7 mouse cellular contexts compared by ENCODE assay signal in genomic region chr6:131433153-131434048, GRCm38 (mm10). TPM values are rescaled to one million over a fixed set of nuclear protein-coding genes. Genes with fewer than 3 reads are reported as not detected.
DNase-seq lines count a peak whose midpoint lies in the region; ATAC-seq lines count a peak whose summit lies in the region.

No protein-coding gene starts in this region.

- H3K9ac ChIP-seq in embryonic facial prominence, embryonic 12.5 days, result peak overlapping the region; percentile 49
- H3K9ac ChIP-seq in hindbrain, embryonic 12.5 days, result peak overlapping the region; percentile 60
- H3K9ac ChIP-seq in liver, embryonic 12.5 days, result peak overlapping the region; percentile 18; the same call in 1 of the 2 replicates

- 7% methylated on average over 39 of the region's 39 CpGs for WGBS in embryonic facial prominence, embryonic 12.5 days
- WGBS in hindbrain, embryonic 12.5 days, result 9% methylated on average over 39 of the region's 39 CpGs
- 8% methylated on average over 39 of the region's 39 CpGs for WGBS in liver, embryonic 12.5 days (ENCODE audit: insufficient replicate concordance)

- peaks cover 15% of the 10 kb centered on the region; the same call in 1 of the 2 replicates for H3K27me3 ChIP-seq in embryonic facial prominence, embryonic 12.5 days
- H3K27me3 ChIP-seq in hindbrain, embryonic 12.5 days, result no peaks in the 10 kb centered on the region; the same call in 1 of the 2 replicates
- peaks cover 28% of the 10 kb centered on the region for H3K27me3 ChIP-seq in liver, embryonic 12.5 days (replicated peaks)

- peak overlapping the region; percentile 71 for H3K4me2 ChIP-seq in embryonic facial prominence, embryonic 12.5 days (replicated peaks)
- H3K4me2 ChIP-seq in hindbrain, embryonic 12.5 days (replicated peaks), result peak overlapping the region; percentile 76
- peak overlapping the region; percentile 60 for H3K4me2 ChIP-seq in liver, embryonic 12.5 days

- no peak for ATAC-seq in embryonic facial prominence, embryonic 12.5 days (ENCODE audit: insufficient number of reproducible peaks, insufficient read depth, low FRiP score, low TSS enrichment)
- peak; percentile 83 for ATAC-seq in hindbrain, embryonic 12.5 days (ENCODE audit: low FRiP score)
- no peak for ATAC-seq in liver, embryonic 12.5 days

- no peaks in the 10 kb centered on the region for H3K4me1 ChIP-seq in embryonic facial prominence, embryonic 12.5 days
- no peaks in the 10 kb centered on the region for H3K4me1 ChIP-seq in hindbrain, embryonic 12.5 days
- no peaks in the 10 kb centered on the region for H3K4me1 ChIP-seq in liver, embryonic 12.5 days

- peak overlapping the region; percentile 42 for H3K4me3 ChIP-seq in embryonic facial prominence, embryonic 12.5 days
- peak overlapping the region; percentile 42 for H3K4me3 ChIP-seq in hindbrain, embryonic 12.5 days
- peak overlapping the region; percentile 34 for H3K4me3 ChIP-seq in liver, embryonic 12.5 days

- H3K9me3 ChIP-seq in embryonic facial prominence, embryonic 12.5 days, result no peaks in the 10 kb centered on the region
- no peaks in the 10 kb centered on the region for H3K9me3 ChIP-seq in hindbrain, embryonic 12.5 days (replicated peaks)
- H3K9me3 ChIP-seq in liver, embryonic 12.5 days (replicated peaks), result no peaks in the 10 kb centered on the region

- no peak overlapping the region for H3K27ac ChIP-seq in embryonic facial prominence, embryonic 12.5 days
- H3K27ac ChIP-seq in hindbrain, embryonic 12.5 days, result no peak overlapping the region
- no peak overlapping the region for H3K27ac ChIP-seq in liver, embryonic 12.5 days

- peak; percentile 3 for DNase-seq in right cerebral cortex, postnatal 25 days
- DNase-seq in right cerebral cortex, postnatal 36 days (ENCODE audit: low spot score in 2 of 2), result no peak
- peak; percentile 72 for DNase-seq in retina, embryonic 14.5 days (ENCODE audit: low spot score)
- no peak for DNase-seq in frontal cortex, postnatal 10 days (ENCODE audit: low spot score in 2 of 2)

- H3K36me3 ChIP-seq in embryonic facial prominence, embryonic 12.5 days, result no peaks in the 10 kb centered on the region
- H3K36me3 ChIP-seq in hindbrain, embryonic 12.5 days, result no peaks in the 10 kb centered on the region
- no peaks in the 10 kb centered on the region for H3K36me3 ChIP-seq in liver, embryonic 12.5 days

RNA-seq across cellular contexts. Expression of gene Ybx3, which starts 45.1 kb away (rescaled TPM):
- 37.1 and 40.3 TPM in 2 replicates for polyA plus RNA-seq in embryonic facial prominence, embryonic 12.5 days (2016; fragmentation: Nextera tagmentation; extraction: Ambion mirVana)
- 24.6 and 26.4 TPM in 2 replicates for polyA plus RNA-seq in hindbrain, embryonic 12.5 days (2016; fragmentation: Nextera tagmentation; extraction: Ambion mirVana)
- 88.6 and 105 TPM in 2 replicates for polyA plus RNA-seq in liver, embryonic 12.5 days (2016; fragmentation: Nextera tagmentation; extraction: Ambion mirVana)

RNA-seq across cellular contexts. Expression of gene 5430401F13Rik, which starts 52.8 kb away (rescaled TPM):
- polyA plus RNA-seq in embryonic facial prominence, embryonic 12.5 days (2016; fragmentation: Nextera tagmentation; extraction: Ambion mirVana), result not detected in 2 replicates
- polyA plus RNA-seq in hindbrain, embryonic 12.5 days (2016; fragmentation: Nextera tagmentation; extraction: Ambion mirVana), result not detected in 2 replicates
- polyA plus RNA-seq in liver, embryonic 12.5 days (2016; fragmentation: Nextera tagmentation; extraction: Ambion mirVana), result not detected in 2 replicates

RNA-seq across cellular contexts. Expression of gene Gm6619, which starts 52.8 kb away (rescaled TPM):
- not detected in 2 replicates for polyA plus RNA-seq in embryonic facial prominence, embryonic 12.5 days (2016; fragmentation: Nextera tagmentation; extraction: Ambion mirVana)
- 0.43 TPM in 1 of 2 replicates, not detected in the other for polyA plus RNA-seq in hindbrain, embryonic 12.5 days (2016; fragmentation: Nextera tagmentation; extraction: Ambion mirVana)
- polyA plus RNA-seq in liver, embryonic 12.5 days (2016; fragmentation: Nextera tagmentation; extraction: Ambion mirVana), result not detected in 2 replicates

Comparison
In these comparisons a context has a peak if more than half of its experiments do, and no peak if none do; other contexts are left out.
1. DNase-seq: peak in right cerebral cortex, postnatal 25 days (single experiment) and retina, embryonic 14.5 days (single experiment); none in right cerebral cortex, postnatal 36 days (0 of 2) and frontal cortex, postnatal 10 days (0 of 2).
2. Peak in every context shown above with its lines, with median percentiles within 50 percentile points of each other: H3K4me2 ChIP-seq, H3K4me3 ChIP-seq and H3K9ac ChIP-seq.